Mouse (Mus musculus) liver, embryonic 14.5 days (tissue): ENCODE data around the gene Caps2. TPM values are rescaled to one million over a fixed set of nuclear protein-coding genes. Genes with fewer than 3 reads are reported as not detected.
"Not testable (repeated sequence)": the region's sequence is repeated elsewhere in the genome, so short reads cannot be mapped to it uniquely, and the experiment has no call there.

ENCODE experiments used
- ATAC-seq: fragments of 200-750 bp; cut with Nextera tagmentation; 2 replicates; pipeline ENCODE4 v1.8.0; 2017; ENCODE audit warnings: moderate number of reproducible peaks, mild to moderate bottlenecking, moderate library complexity; ENCODE audit not compliant: insufficient read depth
- DNase-seq, 3 experiments: peaks; one replicate each; pipeline ENCODE4 v3.0.0-alpha.2; 2012 to 2013; ENCODE audit warnings: low read depth in 3 of 3, low spot score in 3 of 3
- H3K27ac ChIP-seq: fragments of 300-500 bp; sonication (generic); 2 replicates; pipeline ENCODE4 v1.5.1; 2014; ENCODE audit warnings: moderate library complexity, mild to moderate bottlenecking, control low read depth, inconsistent platforms
- H3K27me3 ChIP-seq: fragments of 300-500 bp; sonication (generic); 2 replicates; pipeline ENCODE4 v1.6.1; 2014; ENCODE audit warnings: mild to moderate bottlenecking, low read length, moderate library complexity; ENCODE audit not compliant: control insufficient read depth, insufficient read depth
- H3K36me3 ChIP-seq: fragments of 300-500 bp; sonication (generic); replicated peaks from 2 replicates; pipeline ENCODE4 v1.6.1; 2014; ENCODE audit warnings: low read depth; ENCODE audit not compliant: control insufficient read depth, insufficient read depth
- H3K4me1 ChIP-seq, 2 experiments: fragments of 200-500 bp in 1 of 2; fragments of 300-500 bp in 1 of 2; sonication (generic) in 1 of 2; replicated peaks; 2 replicates each; pipeline ENCODE4 v1.6.1; 2012 to 2014; ENCODE audit warnings: antibody characterized with exemption in 1 of 2, inconsistent platforms in 1 of 2, low read length in 1 of 2; ENCODE audit not compliant: control insufficient read depth in 2 of 2, insufficient read depth in 2 of 2
- H3K4me2 ChIP-seq: fragments of 300-500 bp; sonication (generic); 2 replicates; pipeline ENCODE4 v1.6.1; 2014; ENCODE audit warnings: low read depth, mild to moderate bottlenecking, control low read depth, moderate library complexity
- H3K4me3 ChIP-seq, 2 experiments: fragments of 200-500 bp in 1 of 2; fragments of 300-500 bp in 1 of 2; sonication (generic) in 1 of 2; 2 replicates each; pipeline ENCODE4 v1.5.1; 2012 to 2014; ENCODE audit warnings: low read depth in 2 of 2, low read length in 2 of 2, mild to moderate bottlenecking in 2 of 2, control low read depth in 1 of 2, inconsistent platforms in 1 of 2, moderate library complexity in 1 of 2; ENCODE audit not compliant: insufficient read depth in 1 of 2
- H3K9ac ChIP-seq: fragments of 300-500 bp; sonication (generic); replicated peaks from 2 replicates; pipeline ENCODE4 v1.6.1; 2014; ENCODE audit warnings: mild to moderate bottlenecking, control low read depth, moderate library complexity
- H3K9me3 ChIP-seq: fragments of 300-500 bp; sonication (generic); 2 replicates; pipeline ENCODE4 v1.6.1; 2016; ENCODE audit warnings: low read length, mixed read lengths; ENCODE audit not compliant: control insufficient read depth
- CTCF ChIP-seq: IDR thresholded peaks from 2 replicates; pipeline ENCODE4 v1.5.1; 2016; ENCODE audit warnings: antibody characterized with exemption, low read depth, control low read depth
- EP300 ChIP-seq: IDR thresholded peaks from 2 replicates; pipeline ENCODE4 v1.6.1; 2016; ENCODE audit warnings: antibody characterized with exemption, low read depth
- WGBS: fragments of 180-500 bp; shearing (Covaris S2); extraction: QIAGEN DNeasy Blood & Tissue Kit; methylation state at CpG from one replicate; pipeline ENCODE4 v1.1.7; 2014; ENCODE audit not compliant: insufficient replicate concordance; 5-methylcytosine and 5-hydroxymethylcytosine counted together
- polyA plus RNA-seq, 2 experiments: library from polyadenylated mRNA; depleted of rRNA in 1 of 2; stranded (reverse) in 1 of 2; unstranded in 1 of 2; fragments of >200 nt; fragmentation: Nextera tagmentation in 1 of 2; extraction: Ambion mirVana in 1 of 2; gene quantifications; 2 replicates each; pipeline versions ENCODE4 v1.2.1 to v1.2.3; 2012 to 2014

The Caps2 gene
- polyA plus RNA-seq (2012; rRNA removed) (not detected in 2 replicates), polyA plus RNA-seq (2014; fragmentation: Nextera tagmentation; extraction: Ambion mirVana) (0.05 TPM in 1 of 2 replicates, not detected in the other)

DNA sequence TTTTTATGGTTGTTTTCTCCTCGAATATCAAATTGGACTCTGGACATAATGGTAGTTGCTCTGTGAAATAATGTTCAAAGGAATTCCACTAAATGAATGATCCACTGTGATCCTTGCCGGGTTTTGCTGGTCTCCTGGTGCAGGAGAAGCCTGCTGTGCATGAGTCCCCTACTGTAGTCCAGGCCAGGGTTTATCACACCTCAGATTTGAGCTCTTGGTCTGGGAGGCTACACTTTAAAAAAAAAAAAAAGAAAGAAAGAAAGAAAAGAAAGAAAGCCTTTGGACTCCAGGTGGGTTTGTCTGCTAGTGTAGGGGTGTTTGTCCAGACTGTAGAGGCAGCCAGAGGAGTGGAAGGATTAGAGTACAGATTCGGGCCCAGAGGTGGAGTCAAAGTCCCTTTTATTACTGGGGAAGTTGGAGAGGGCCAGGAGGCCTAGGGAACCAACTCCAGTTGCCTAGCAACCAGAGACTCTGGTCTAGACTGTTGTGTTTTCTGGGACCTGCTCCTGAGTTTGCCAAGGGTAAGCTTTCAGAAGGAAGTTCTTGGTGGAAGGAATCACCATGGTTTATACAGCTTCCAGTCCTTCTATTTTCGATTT lies at the start of gene Caps2:
Caps2 (plus strand) TSS at position 454 of the 599 bp plus-strand sequence.
- 19% methylated on average over 4 of the region's 4 CpGs for WGBS
- Histone ChIP-seq H3K9me3 (no peaks in the 10 kb centered on the region), H3K9ac (no peak within 1 kb of the TSS), H3K4me3 (no peak within 1 kb of the TSS), H3K27ac (no peak within 1 kb of the TSS), H3K27me3 (no peaks in the 10 kb centered on the region), H3K36me3 (no peaks in the 10 kb centered on the region), H3K4me2 (no peak within 1 kb of the TSS), H3K4me1 (no peaks in the 10 kb centered on the region)
- no peak for TF ChIP-seq EP300
- no peak for TF ChIP-seq CTCF
- DNase-seq: no peak
- ATAC-seq: no peak

DNA sequence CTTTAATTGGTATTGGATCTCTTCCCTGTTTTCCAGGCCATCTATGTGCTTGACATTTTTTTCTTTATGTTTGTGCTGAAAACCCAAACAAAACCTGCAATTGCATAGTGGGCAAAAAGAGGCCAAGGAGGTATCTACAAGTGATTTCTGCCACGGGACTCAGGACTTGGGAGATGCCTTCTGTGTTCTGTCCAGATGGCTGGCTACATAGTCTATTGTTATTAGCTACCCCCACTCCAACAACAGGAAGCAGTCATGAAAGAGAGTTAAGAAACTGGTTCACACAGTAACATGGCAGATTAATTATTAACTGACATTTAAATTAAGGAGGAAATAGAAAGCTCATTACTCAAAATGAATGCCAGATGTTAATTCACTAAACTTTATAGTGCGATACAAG lies 38.3 kb upstream of the Caps2 start:
- not testable (repeated sequence) for H3K4me2 ChIP-seq, H3K4me3 ChIP-seq, DNase-seq, H3K9me3 ChIP-seq, H3K4me1 ChIP-seq, H3K27me3 ChIP-seq, H3K9ac ChIP-seq, ATAC-seq, H3K27ac ChIP-seq, H3K36me3 ChIP-seq
- 39% methylated on average over 2 of the region's 2 CpGs for WGBS

DNA sequence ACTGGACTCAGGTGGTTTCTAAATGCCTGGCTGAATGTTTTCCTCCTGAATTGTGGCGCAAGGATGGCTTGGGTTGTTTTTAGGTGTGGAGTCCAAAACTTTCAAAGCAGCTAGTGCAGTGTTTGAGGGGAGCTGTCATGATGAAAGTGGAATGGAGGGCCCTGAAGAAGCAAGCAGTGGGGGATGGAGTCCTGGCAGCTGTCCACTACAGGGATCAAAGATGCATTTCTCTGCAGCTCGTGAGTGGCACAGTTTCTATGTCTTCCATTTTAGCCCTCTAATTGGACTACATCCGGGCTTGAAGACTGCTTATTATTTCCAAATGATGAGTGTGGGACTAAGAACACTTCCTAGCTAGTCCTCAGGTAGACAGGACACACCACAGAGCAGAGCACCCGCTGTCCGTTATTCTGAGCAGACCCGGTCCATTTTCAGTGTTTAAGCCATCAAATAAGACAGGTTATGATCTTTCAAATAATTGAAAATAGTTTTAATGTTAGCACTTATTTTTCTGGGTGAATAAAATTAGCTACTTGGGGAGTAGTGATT lies 35.7 kb upstream of the Caps2 start:
- not testable (repeated sequence) for ATAC-seq, H3K4me3 ChIP-seq, H3K9ac ChIP-seq, H3K27ac ChIP-seq, H3K9me3 ChIP-seq, H3K27me3 ChIP-seq, H3K4me2 ChIP-seq, H3K4me1 ChIP-seq, DNase-seq, H3K36me3 ChIP-seq
- WGBS: 61% methylated on average over 6 of the region's 6 CpGs

DNA sequence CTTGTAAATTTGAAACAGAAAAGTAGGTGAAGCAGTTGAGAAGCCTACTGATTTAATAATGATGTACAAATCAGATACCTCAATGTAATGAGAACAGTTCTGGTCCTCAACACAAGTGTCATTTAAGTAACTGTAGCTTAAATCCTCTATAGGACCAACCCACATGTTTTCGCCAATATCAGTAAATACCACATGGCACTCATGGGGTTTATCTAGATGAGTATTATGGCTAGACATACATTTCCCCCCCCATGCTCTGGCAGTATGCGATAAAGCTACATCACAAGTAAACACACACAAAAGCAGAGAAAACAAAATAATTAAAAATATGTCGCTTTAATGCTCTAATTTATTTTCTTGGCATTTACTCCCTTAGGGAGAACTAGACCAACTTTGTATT lies 31.2 kb upstream of the Caps2 start:
- Histone ChIP-seq H3K27ac (no peak overlapping the region), H3K4me2 (no peak overlapping the region), H3K9me3 (no peaks in the 10 kb centered on the region), H3K36me3 (no peaks in the 10 kb centered on the region), H3K4me3 (no peak overlapping the region), H3K9ac (no peak overlapping the region), H3K27me3 (no peaks in the 10 kb centered on the region), H3K4me1 (no peaks in the 10 kb centered on the region)
- DNase-seq (no peak), ATAC-seq (peak; percentile 68)
- WGBS: 44% methylated on average over 3 of the region's 3 CpGs
- TF ChIP-seq EP300 (no peak; the same call in 1 of the 2 replicates), CTCF (no peak)

DNA sequence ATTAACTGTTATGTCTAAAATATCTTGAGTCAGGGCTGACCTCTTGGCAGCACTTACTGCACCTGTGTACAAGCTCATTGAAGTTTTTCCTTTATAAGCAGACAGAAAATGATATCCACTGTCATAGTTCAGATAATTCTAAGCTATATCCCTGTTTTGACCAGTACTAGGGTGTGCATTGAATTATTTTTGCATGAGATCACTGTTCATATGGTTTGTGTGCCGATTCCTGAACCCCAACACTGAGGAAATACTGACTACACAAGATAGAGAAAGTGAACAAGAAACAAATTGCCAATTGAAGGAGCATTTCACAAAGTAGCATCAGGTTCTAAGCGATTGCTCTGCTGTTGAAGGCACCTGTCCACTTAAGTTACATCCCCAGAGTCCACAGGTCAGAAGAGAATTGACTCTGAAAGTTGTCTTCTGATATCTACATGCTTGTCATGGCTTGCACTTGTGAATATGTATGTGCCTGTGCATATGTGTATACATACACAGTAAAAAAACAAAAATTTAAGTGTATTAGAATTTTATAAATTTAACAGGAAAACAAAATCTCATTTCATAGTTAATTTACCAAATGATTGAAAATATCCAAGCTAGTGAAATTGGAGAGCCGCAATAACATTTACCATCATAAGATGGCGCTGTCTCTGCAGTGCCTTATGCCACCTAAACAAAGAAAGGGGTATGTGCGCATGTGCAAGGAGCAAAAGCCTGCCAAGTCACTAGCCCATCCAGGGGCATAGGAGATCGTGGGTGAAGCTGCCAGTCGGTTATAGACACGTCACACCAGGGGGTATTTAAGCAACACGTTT lies 25.2 kb upstream of the Caps2 start:
- TF ChIP-seq EP300 (no peak), CTCF (peak; percentile 62)
- Histone ChIP-seq H3K4me1 (no peaks in the 10 kb centered on the region), H3K9me3 (no peaks in the 10 kb centered on the region), H3K36me3 (no peaks in the 10 kb centered on the region), H3K4me3 (peak overlapping the region in 1 of 2 experiments; percentile 50; a peak in 2 of 4 replicates), H3K4me2 (peak overlapping the region; percentile 34), H3K27ac (no peak overlapping the region), H3K27me3 (no peaks in the 10 kb centered on the region), H3K9ac (no peak overlapping the region)
- DNase-seq (peak; percentile 37 to 52 (median 40)), ATAC-seq (peak; percentile 62)
- WGBS: 14% methylated on average over 9 of the region's 9 CpGs
